Mouse (Mus musculus): ENCODE data around the gene Ripply1. TPM values are rescaled to one million over a fixed set of nuclear protein-coding genes. Genes with fewer than 3 reads are reported as not detected.

Gene Ripply1
- polyA plus RNA-seq (2012; rRNA removed) = 0.55 and 1.1 TPM in 2 replicates

GRCm38 (mm10) chrX:139782278-139783044, at the start of gene Ripply1:
Gene Ripply1, minus strand, starts transcription at chrX:139782353.

GRCm38 (mm10) chrX:139800406-139800878, 18.3 kb upstream of the Ripply1 start, which contains the start of gene Cldn2:
Gene Cldn2, plus strand, starts transcription at chrX:139800828.

Other genes starting within 250 kb of the Ripply1 start
- 1.7 TPM in 2 replicates for gene Rnf128, start 219.0 kb downstream of the Ripply1 start, polyA plus RNA-seq (2012; rRNA removed)
- gene Tbc1d8b, start 97.4 kb downstream of the Ripply1 start, polyA plus RNA-seq (2012; rRNA removed) = 3.4 and 3.5 TPM in 2 replicates
- gene Gm15013, start 67.9 kb downstream of the Ripply1 start, polyA plus RNA-seq (2012; rRNA removed) = not detected in 2 replicates
- gene Cldn2, start 18.5 kb upstream of the Ripply1 start, polyA plus RNA-seq (2012; rRNA removed) = 0.12 and 0.20 TPM in 2 replicates
- 7.6 and 9.8 TPM in 2 replicates for gene Morc4, start 89.3 kb upstream of the Ripply1 start, polyA plus RNA-seq (2012; rRNA removed)
- 8.9 and 10.5 TPM in 2 replicates for gene Rbm41, start 216.2 kb upstream of the Ripply1 start, polyA plus RNA-seq (2012; rRNA removed)